Mouse (Mus musculus) kidney, embryonic 14.5 days (tissue): ENCODE measurements around the gene Btd. TPM values are rescaled to one million over a fixed set of nuclear protein-coding genes. Genes with fewer than 3 reads are reported as not detected.

Experiments used
- ATAC-seq: fragments of 200-750 bp; cut with Nextera tagmentation; 2 replicates; pipeline ENCODE4 v1.8.0; 2017; ENCODE audit warnings: moderate number of reproducible peaks, mild to moderate bottlenecking, moderate TSS enrichment, moderate library complexity; ENCODE audit not compliant: low FRiP score, low TSS enrichment
- H3K27ac ChIP-seq: fragments of 300-500 bp; sonication (generic); 2 replicates; pipeline ENCODE4 v1.5.1; 2014; ENCODE audit warnings: low read depth, mild to moderate bottlenecking, low read length, moderate library complexity, mixed read lengths
- H3K27me3 ChIP-seq: fragments of 300-500 bp; sonication (generic); 2 replicates; pipeline ENCODE4 v1.6.1; 2014; ENCODE audit warnings: mild to moderate bottlenecking, low read length; ENCODE audit not compliant: control insufficient read depth, insufficient read depth
- H3K36me3 ChIP-seq: fragments of 300-500 bp; sonication (generic); 2 replicates; pipeline ENCODE4 v1.6.1; 2014; ENCODE audit warnings: low read length, mixed read lengths; ENCODE audit not compliant: control insufficient read depth, insufficient read depth
- H3K4me1 ChIP-seq: fragments of 300-500 bp; sonication (generic); 2 replicates; pipeline ENCODE4 v1.6.1; 2014; ENCODE audit warnings: low read length, mixed read lengths; ENCODE audit not compliant: control insufficient read depth, insufficient read depth
- H3K4me2 ChIP-seq: fragments of 300-500 bp; sonication (generic); replicated peaks from 2 replicates; pipeline ENCODE4 v1.6.1; 2014; ENCODE audit warnings: low read depth, mild to moderate bottlenecking, low read length
- H3K4me3 ChIP-seq: fragments of 300-500 bp; sonication (generic); 2 replicates; pipeline ENCODE4 v1.5.1; 2014; ENCODE audit warnings: mild to moderate bottlenecking, low read length
- H3K9ac ChIP-seq: fragments of 300-500 bp; sonication (generic); 2 replicates; pipeline ENCODE4 v1.6.1; 2014; ENCODE audit warnings: low read depth, mild to moderate bottlenecking, low read length, moderate library complexity
- H3K9me3 ChIP-seq: fragments of 300-500 bp; sonication (generic); 2 replicates; pipeline ENCODE4 v1.6.1; 2016; ENCODE audit warnings: low read length; ENCODE audit not compliant: control insufficient read depth
- WGBS: fragments of 180-500 bp; shearing (Covaris S2); extraction: QIAGEN DNeasy Blood & Tissue Kit; methylation state at CpG from one replicate; pipeline ENCODE4 v1.1.7; 2014; 5-methylcytosine and 5-hydroxymethylcytosine counted together
- polyA plus RNA-seq: library from polyadenylated mRNA; unstranded; fragments of >200 nt; fragmentation: Nextera tagmentation; extraction: Ambion mirVana; gene quantifications from 2 replicates; pipeline ENCODE4 v1.2.1, GENCODE M21; 2014

Gene Btd
- polyA plus RNA-seq, 1 experiment from 2014 or later: 30.9 TPM

- 0 out of 2 replicates have a peak, but pooled peaks cover 4% of the 10 kb centered on the region for H3K4me1 ChIP-seq
- H3K4me2 ChIP-seq: no peak overlapping the region
- H3K27me3 ChIP-seq: no peaks in the 10 kb centered on the region
- 76% methylated on average over 14 of the region's 14 CpGs for WGBS
- no peak for ATAC-seq
- no peaks in the 10 kb centered on the region for H3K9me3 ChIP-seq
- H3K36me3 ChIP-seq: no peaks in the 10 kb centered on the region
- H3K4me3 ChIP-seq: no peak overlapping the region
- H3K27ac ChIP-seq: no peak overlapping the region
- H3K9ac ChIP-seq: no peak overlapping the region
Observed at GRCm38 (mm10) chr14:31653101-31653875, 12.5 kb downstream of the Btd start.

GRCm38 (mm10) chr14:31654816-31655215 is 14.0 kb downstream of the Btd start:
- ATAC-seq: no peak
- Histone ChIP-seq H3K9me3 (no peaks in the 10 kb centered on the region), H3K27ac (no peak overlapping the region), H3K27me3 (no peaks in the 10 kb centered on the region), H3K4me3 (no peak overlapping the region), H3K4me2 (no peak overlapping the region), H3K4me1 (peaks cover 12% of the 10 kb centered on the region; the same call in 1 of the 2 replicates), H3K36me3 (no peaks in the 10 kb centered on the region), H3K9ac (no peak overlapping the region)
- 82% methylated on average over 5 of the region's 5 CpGs for WGBS

- 87% methylated on average over 14 of the region's 14 CpGs for WGBS
- no peaks in the 10 kb centered on the region for H3K36me3 ChIP-seq
Observed at GRCm38 (mm10) chr14:31655406-31655805, 14.6 kb downstream of the Btd start.

GRCm38 (mm10) chr14:31656386-31656785 is 15.6 kb downstream of the Btd start:
- Histone ChIP-seq H3K27ac (no peak overlapping the region), H3K9ac (no peak overlapping the region), H3K4me3 (no peak overlapping the region), H3K9me3 (no peaks in the 10 kb centered on the region), H3K27me3 (no peaks in the 10 kb centered on the region), H3K36me3 (no peaks in the 10 kb centered on the region), H3K4me1 (peaks cover 21% of the 10 kb centered on the region; the same call in 1 of the 2 replicates), H3K4me2 (no peak overlapping the region)
- 71% methylated on average over 7 of the region's 7 CpGs for WGBS
- no peak for ATAC-seq

More at GRCm38 (mm10) chr14:31655406-31655805, 14.6 kb downstream of the Btd start:
- H3K9ac ChIP-seq: no peak overlapping the region
- H3K27me3 ChIP-seq: no peaks in the 10 kb centered on the region
- H3K4me2 ChIP-seq: no peak overlapping the region
- no peak for ATAC-seq
- H3K4me3 ChIP-seq: no peak overlapping the region
- H3K4me1 ChIP-seq: peaks cover 13% of the 10 kb centered on the region; the same call in 1 of the 2 replicates
- H3K27ac ChIP-seq: no peak overlapping the region
- H3K9me3 ChIP-seq: no peaks in the 10 kb centered on the region

- Histone ChIP-seq H3K9ac (no peak overlapping the region), H3K4me3 (no peak overlapping the region), H3K36me3 (no peaks in the 10 kb centered on the region), H3K4me2 (no peak overlapping the region), H3K27ac (no peak overlapping the region), H3K9me3 (no peaks in the 10 kb centered on the region), H3K27me3 (no peaks in the 10 kb centered on the region), H3K4me1 (peaks cover 22% of the 10 kb centered on the region; the same call in 1 of the 2 replicates)
- 45% methylated on average over 5 of the region's 5 CpGs for WGBS
- no peak for ATAC-seq
Observed at GRCm38 (mm10) chr14:31656857-31657645, 16.2 kb downstream of the Btd start.

- peaks cover 33% of the 10 kb centered on the region for H3K4me1 ChIP-seq
- H3K27ac ChIP-seq: no peak overlapping the region
- H3K4me2 ChIP-seq: no peak overlapping the region
- no peak overlapping the region for H3K9ac ChIP-seq
- no peak overlapping the region for H3K4me3 ChIP-seq
- no peaks in the 10 kb centered on the region for H3K9me3 ChIP-seq
- no peaks in the 10 kb centered on the region for H3K36me3 ChIP-seq
- no peaks in the 10 kb centered on the region for H3K27me3 ChIP-seq
- no peak for ATAC-seq
- 94% methylated on average over 8 of the region's 8 CpGs for WGBS
Observed at GRCm38 (mm10) chr14:31658126-31658680, 17.4 kb downstream of the Btd start.

- peaks cover 34% of the 10 kb centered on the region for H3K4me1 ChIP-seq
- peak overlapping the region; percentile 65; the same call in 1 of the 2 replicates for H3K27ac ChIP-seq
- H3K9ac ChIP-seq: no peak overlapping the region
- H3K9me3 ChIP-seq: no peaks in the 10 kb centered on the region
- WGBS: 44% methylated on average over 10 of the region's 10 CpGs
- H3K36me3 ChIP-seq: no peaks in the 10 kb centered on the region
- H3K4me2 ChIP-seq: no peak overlapping the region
- no peak for ATAC-seq
- H3K4me3 ChIP-seq: no peak overlapping the region
- no peaks in the 10 kb centered on the region for H3K27me3 ChIP-seq
Observed at GRCm38 (mm10) chr14:31659501-31660181, 18.8 kb downstream of the Btd start.

- peak overlapping the region; percentile 62; the same call in 1 of the 2 replicates for H3K27ac ChIP-seq
- no peaks in the 10 kb centered on the region for H3K36me3 ChIP-seq
- no peak overlapping the region for H3K9ac ChIP-seq
- H3K4me3 ChIP-seq: no peak overlapping the region
- WGBS: 66% methylated on average over 7 of the region's 7 CpGs
- no peak overlapping the region for H3K4me2 ChIP-seq
- no peak for ATAC-seq
- no peaks in the 10 kb centered on the region for H3K9me3 ChIP-seq
- no peaks in the 10 kb centered on the region for H3K27me3 ChIP-seq
- peaks cover 34% of the 10 kb centered on the region for H3K4me1 ChIP-seq
Observed at GRCm38 (mm10) chr14:31660312-31661093, 19.7 kb downstream of the Btd start.
